Comparison of ENCODE assay signal across 9 mouse cellular contexts in genomic region chr10:77353031-77353745, GRCm38 (mm10).
DNase-seq lines count a peak whose midpoint lies in the region; ATAC-seq lines count a peak whose summit lies in the region.
"Had no signal": no experiment of that assay in that cellular context is flagged by ENCODE, and none has a peak within 500 bp of the region (broad histone marks: within the 10 kb centered on the region; RNA-seq: fewer than 3 reads in every experiment).

No protein-coding gene starts in this region.

- H3K9me3 ChIP-seq in hindbrain, embryonic 16.5 days (ENCODE audit: control insufficient read depth, low read length), result no peaks in the 10 kb centered on the region
- H3K9me3 ChIP-seq: midbrain, embryonic 12.5 days had no signal

- peak; percentile 74 for DNase-seq in R1 (ENCODE audit: low read depth, low spot score)
- DNase-seq in cerebellum, postnatal 10 days, result peak; percentile 92 to 93
- peak; percentile 63 to 82 for DNase-seq in frontal cortex, postnatal 10 days (ENCODE audit: low spot score in 2 of 2)
- DNase-seq in layer of hippocampus, postnatal 36 days, result peak; percentile 81
- DNase-seq in lung, postnatal 4 days, result peak; percentile 68 to 79
- DNase-seq in right cerebral cortex, postnatal 10 days (ENCODE audit: low spot score in 2 of 2), result peak; percentile 88 to 89
- DNase-seq in urinary bladder, postnatal 14 days (ENCODE audit: low spot score), result peak; percentile 84

- H3K27me3 ChIP-seq in hindbrain, embryonic 16.5 days (replicated peaks; ENCODE audit: control insufficient read depth, insufficient read depth, low read length), result no peaks in the 10 kb centered on the region
- H3K27me3 ChIP-seq: midbrain, embryonic 12.5 days had no signal

- ATAC-seq in hindbrain, embryonic 16.5 days, result peak; percentile 94

- H3K4me1 ChIP-seq in hindbrain, embryonic 16.5 days (ENCODE audit: control insufficient read depth, insufficient read depth, low read depth, low read length), result no peaks in the 10 kb centered on the region
- H3K4me1 ChIP-seq: midbrain, embryonic 12.5 days had no signal

- 84% methylated on average over 6 of the region's 6 CpGs for WGBS in hindbrain, embryonic 16.5 days

- no peak overlapping the region for H3K27ac ChIP-seq in hindbrain, embryonic 16.5 days (ENCODE audit: low read depth, low read length)
- H3K27ac ChIP-seq: midbrain, embryonic 12.5 days had no signal

- H3K4me2 ChIP-seq in hindbrain, embryonic 16.5 days (ENCODE audit: low read length), result no peak overlapping the region
- H3K4me2 ChIP-seq: midbrain, embryonic 12.5 days had no signal

- H3K4me3 ChIP-seq in hindbrain, embryonic 16.5 days (ENCODE audit: low read length), result no peak overlapping the region
- H3K4me3 ChIP-seq: midbrain, embryonic 12.5 days had no signal

- H3K36me3 ChIP-seq in hindbrain, embryonic 16.5 days (ENCODE audit: control insufficient read depth, insufficient read depth, low read length), result no peaks in the 10 kb centered on the region
- H3K36me3 ChIP-seq: midbrain, embryonic 12.5 days had no signal

- no peak overlapping the region for H3K9ac ChIP-seq in hindbrain, embryonic 16.5 days (ENCODE audit: low read depth, low read length)
- H3K9ac ChIP-seq: midbrain, embryonic 12.5 days had no signal
